Mouse (Mus musculus): ENCODE measurements around the gene Atp6v0d1.

GRCm38 (mm10) chr8:105516018-105516645 lies 49.7 kb downstream of the Atp6v0d1 start:
- TF ChIP-seq CTCF (conservative IDR thresholded peaks at IDR 0.05 in 1 of 2, IDR thresholded peaks at IDR 0.05 in 1 of 2; ENCODE audit: low read depth in 2 of 2, low read length in 2 of 2) (peak; percentile 81 to 89), PAX5 (IDR thresholded peaks at IDR 0.05; ENCODE audit: low read length) (no peak), USF1 (IDR thresholded peaks at IDR 0.05; ENCODE audit: low read depth, low read length) (no peak), NELFE (IDR thresholded peaks at IDR 0.05; ENCODE audit: low read depth, low read length) (no peak), POLR2A (IDR thresholded peaks at IDR 0.05; ENCODE audit: low read depth, low read length) (no peak), CHD2 (IDR thresholded peaks at IDR 0.05; ENCODE audit: low read length) (no peak), MAX (IDR thresholded peaks at IDR 0.05; ENCODE audit: low read length) (no peak), POLR2AphosphoS2 (IDR thresholded peaks at IDR 0.05; ENCODE audit: low read depth, low read length) (no peak)
